Comparison of ENCODE assay signal across 28 mouse cellular contexts in genomic region chr7:92455927-92456326, GRCm38 (mm10).
DNase-seq lines count a peak whose midpoint lies in the region; ATAC-seq and TF ChIP-seq lines count a peak whose summit lies in the region.
"Had no signal": no experiment of that assay in that cellular context is flagged by ENCODE, and none has a peak within 500 bp of the region (broad histone marks: within the 10 kb centered on the region; RNA-seq: fewer than 3 reads in every experiment).

No protein-coding gene starts in this region.

- TF ChIP-seq EP300 in heart, adult 2 months (IDR thresholded peaks at IDR 0.05; ENCODE audit: insufficient read depth, low read depth, low read length): no peak

- peak overlapping the region; percentile 66 for H3K27ac ChIP-seq in heart, embryonic 13.5 days (replicated peaks)
- no peak overlapping the region for H3K27ac ChIP-seq in heart, adult 2 months
- peak overlapping the region; percentile 14; the same call in 1 of the 2 replicates for H3K27ac ChIP-seq in embryonic facial prominence, embryonic 13.5 days
- H3K27ac ChIP-seq: gastrocnemius, adult 2 months; hindbrain, embryonic 14.5 days; hindbrain, postnatal 0 days had no signal

- no peaks in the 10 kb centered on the region for H3K27me3 ChIP-seq in heart, embryonic 13.5 days (replicated peaks)
- no peaks in the 10 kb centered on the region for H3K27me3 ChIP-seq in heart, adult 2 months (ENCODE audit: control insufficient read depth, insufficient read depth, low read length)
- H3K27me3 ChIP-seq in embryonic facial prominence, embryonic 13.5 days: no peaks in the 10 kb centered on the region
- H3K27me3 ChIP-seq: CH12.LX; heart, embryonic 12.5 days had no signal

- TF ChIP-seq CTCF in heart, adult 2 months (IDR thresholded peaks at IDR 0.05): no peak

- peaks cover 28% of the 10 kb centered on the region for H3K4me1 ChIP-seq in heart, embryonic 13.5 days
- no peaks in the 10 kb centered on the region for H3K4me1 ChIP-seq in heart, adult 2 months (ENCODE audit: control insufficient read depth, insufficient read depth, low read length)
- H3K4me1 ChIP-seq in embryonic facial prominence, embryonic 13.5 days: peaks cover 18% of the 10 kb centered on the region

- no peak overlapping the region for H3K4me3 ChIP-seq in heart, embryonic 13.5 days
- H3K4me3 ChIP-seq in heart, adult 2 months: no peak overlapping the region
- H3K4me3 ChIP-seq in embryonic facial prominence, embryonic 13.5 days: no peak overlapping the region
- H3K4me3 ChIP-seq: gastrocnemius, adult 2 months; heart, embryonic 12.5 days had no signal

- no peak for TF ChIP-seq POLR2A in heart, adult 2 months (IDR thresholded peaks at IDR 0.05; ENCODE audit: insufficient read depth, low read depth, low read length)

- DNase-seq in embryo, embryonic 11 days: peak; percentile 21
- no peak for DNase-seq in embryo, embryonic 10.5 days (ENCODE audit: low spot score)
- DNase-seq in heart, adult 2 months: no peak
- peak; percentile 9 for DNase-seq in yolk sac, embryonic 10.5 days (ENCODE audit: low spot score)
- DNase-seq in layer of hippocampus, postnatal 36 days: no peak
- DNase-seq: adrenal gland, adult 2 months; adrenal gland, postnatal 14 days; B cell, adult 2 months; cerebellum, adult 11 months; cerebellum, adult 2 months; cerebellum, adult 9-11 months; cerebellum, postnatal 25 days; forebrain, postnatal 0 days; gastrocnemius, adult 2 months; gastrocnemius, postnatal 14 days; heart, postnatal 14 days; heart, postnatal 4 days; kidney, adult 18-20 months had no signal

- no peaks in the 10 kb centered on the region for H3K36me3 ChIP-seq in heart, embryonic 13.5 days
- H3K36me3 ChIP-seq in heart, adult 2 months (ENCODE audit: control insufficient read depth, insufficient read depth, low read length): no peaks in the 10 kb centered on the region
- H3K36me3 ChIP-seq in embryonic facial prominence, embryonic 13.5 days: no peaks in the 10 kb centered on the region
- H3K36me3 ChIP-seq: G1E; heart, embryonic 12.5 days had no signal

- no peak overlapping the region for H3K9ac ChIP-seq in heart, embryonic 13.5 days
- no peak overlapping the region for H3K9ac ChIP-seq in heart, adult 2 months (ENCODE audit: low read depth, low read length)
- no peak overlapping the region for H3K9ac ChIP-seq in embryonic facial prominence, embryonic 13.5 days
- H3K9ac ChIP-seq: forebrain, postnatal 0 days; heart, embryonic 12.5 days; hindbrain, embryonic 14.5 days had no signal

- no peaks in the 10 kb centered on the region for H3K9me3 ChIP-seq in heart, embryonic 13.5 days
- no peaks in the 10 kb centered on the region for H3K9me3 ChIP-seq in embryonic facial prominence, embryonic 13.5 days
- H3K9me3 ChIP-seq: G1E; heart, embryonic 12.5 days had no signal

- H3K4me2 ChIP-seq in heart, embryonic 13.5 days: no peak overlapping the region
- H3K4me2 ChIP-seq in embryonic facial prominence, embryonic 13.5 days: no peak overlapping the region
- H3K4me2 ChIP-seq: heart, embryonic 12.5 days; hindbrain, embryonic 14.5 days had no signal

- no peak for ATAC-seq in heart, embryonic 13.5 days (ENCODE audit: extremely low read depth, insufficient number of reproducible peaks, low FRiP score, low TSS enrichment)
- ATAC-seq in embryonic facial prominence, embryonic 13.5 days (ENCODE audit: insufficient number of reproducible peaks, insufficient read depth, low FRiP score, low TSS enrichment, low read depth): no peak
- ATAC-seq: forebrain, embryonic 14.5 days; forebrain, postnatal 0 days; hindbrain, postnatal 0 days; inflammation-experienced regulatory T-cells, adult 6 months; intestine, embryonic 16.5 days had no signal

- WGBS in heart, embryonic 13.5 days: 26% methylated on average over 5 of the region's 5 CpGs
- 41% methylated on average over 5 of the region's 5 CpGs for WGBS in heart, adult 2 months
- 33% methylated on average over 5 of the region's 5 CpGs for WGBS in embryonic facial prominence, embryonic 13.5 days

- H3K79me2 ChIP-seq in heart, adult 2 months (replicated peaks; ENCODE audit: control insufficient read depth, insufficient read depth, low read length): no peaks in the 10 kb centered on the region

- intact Hi-C loops in heart, adult 2 months (cut with DNase I): no loop called here

Comparison
In these comparisons a context has a peak if more than half of its experiments do, and no peak if none do; other contexts are left out.
1. DNase-seq: peak in embryo, embryonic 11 days (single experiment) and yolk sac, embryonic 10.5 days (single experiment); none in embryo, embryonic 10.5 days (single experiment), heart, adult 2 months (0 of 2) and layer of hippocampus, postnatal 36 days (0 of 2).